Mouse (Mus musculus) frontal cortex, postnatal 10 days (tissue): Measurements from ENCODE around the gene Chp2.
"Not testable (repeated sequence)": the region's sequence is repeated elsewhere in the genome, so short reads cannot be mapped to it uniquely, and the experiment has no call there.

Experiments
- DNase-seq, 2 experiments: peaks; one replicate each; pipeline ENCODE4 v3.0.0; 2022; ENCODE audit warnings: low spot score in 2 of 2, mixed read lengths in 1 of 2

Chp2 gene

GRCm38 (mm10) chr7:122242260-122242659 is 23.0 kb downstream of the Chp2 start:
- peak in 1 of 2 experiments; percentile 20 for DNase-seq

- DNase-seq, result not testable (repeated sequence)
Observed at GRCm38 (mm10) chr7:122242744-122243143, 23.4 kb downstream of the Chp2 start.

GRCm38 (mm10) chr7:122244166-122244565 is 24.9 kb downstream of the Chp2 start:
- peak in 1 of 2 experiments; percentile 20 for DNase-seq

GRCm38 (mm10) chr7:122244584-122244983 is 25.3 kb downstream of the Chp2 start:
- no peak for DNase-seq

GRCm38 (mm10) chr7:122245976-122246375 is 26.7 kb downstream of the Chp2 start:
- DNase-seq, result no peak

GRCm38 (mm10) chr7:122247254-122247864 is 28.1 kb downstream of the Chp2 start:
- no peak for DNase-seq

GRCm38 (mm10) chr7:122249321-122249821 is 30.1 kb downstream of the Chp2 start:
- DNase-seq, result no peak

GRCm38 (mm10) chr7:122251197-122252011 is 32.1 kb downstream of the Chp2 start:
- DNase-seq, result peak; percentile 53 to 73

GRCm38 (mm10) chr7:122256722-122257121 is 37.4 kb downstream of the Chp2 start:
- DNase-seq, result no peak

- DNase-seq, result no peak
Observed at GRCm38 (mm10) chr7:122258521-122258920, 39.2 kb downstream of the Chp2 start.

- DNase-seq, result no peak
Observed at GRCm38 (mm10) chr7:122260055-122260602, 40.8 kb downstream of the Chp2 start.

- no peak for DNase-seq
Observed at GRCm38 (mm10) chr7:122268983-122269486, 49.7 kb downstream of the Chp2 start.

- DNase-seq, result no peak
Observed at GRCm38 (mm10) chr7:122272334-122272733, 53.0 kb downstream of the Chp2 start.
